Mouse (Mus musculus): Measurements from ENCODE around the gene Nfya. TPM values are rescaled to one million over a fixed set of nuclear protein-coding genes. Genes with fewer than 3 reads are reported as not detected.

Gene Nfya
- total RNA-seq, 2 experiments from 2014 or later = 5.4 to 7.3 TPM

DNA sequence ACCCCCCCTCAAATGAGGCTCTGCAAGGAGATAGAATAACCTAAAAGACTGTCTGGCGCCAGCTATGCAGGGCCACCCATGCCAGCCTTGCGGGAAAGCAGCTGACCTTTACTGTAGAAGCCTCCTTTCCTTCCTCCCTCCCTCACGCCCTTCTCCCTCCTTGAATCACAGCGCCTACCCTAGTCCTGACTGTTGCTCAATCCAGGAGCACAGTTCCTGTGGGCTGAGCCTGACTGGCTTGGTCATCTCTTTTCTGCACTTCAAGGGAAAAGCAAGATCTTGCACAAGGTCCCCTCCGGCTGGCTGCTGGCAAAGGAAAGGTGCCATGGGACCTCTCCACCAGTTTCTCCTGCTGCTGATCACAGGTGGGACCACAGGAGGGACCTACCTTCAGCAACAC is 63.5 kb downstream of the Nfya start, which contains the start of gene Trem2:
Gene Trem2, plus strand, starts transcription at position 171 of the 400 bp plus-strand sequence.
- no peak for DNase-seq (ENCODE audit: low spot score)

DNA sequence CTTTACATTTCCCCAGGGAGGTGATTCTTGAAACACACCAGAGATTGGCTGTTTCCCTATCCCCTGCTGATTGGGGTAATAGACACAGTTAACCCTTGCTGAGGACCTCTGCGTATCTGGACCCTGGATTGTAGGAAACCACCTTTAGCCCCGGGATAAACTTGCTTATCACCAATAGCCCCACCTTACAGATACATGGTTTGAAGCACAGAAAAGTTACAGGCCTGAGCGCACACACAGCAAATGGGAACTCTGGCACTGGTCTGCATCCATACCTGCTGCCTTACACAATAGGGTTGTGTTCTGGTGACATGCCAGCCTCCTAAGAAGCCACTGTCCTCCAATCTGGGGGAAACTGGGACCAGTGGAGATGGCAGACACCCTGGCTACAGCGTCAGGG is 63.9 kb downstream of the Nfya start:
- no peak for DNase-seq (ENCODE audit: low spot score)

DNA sequence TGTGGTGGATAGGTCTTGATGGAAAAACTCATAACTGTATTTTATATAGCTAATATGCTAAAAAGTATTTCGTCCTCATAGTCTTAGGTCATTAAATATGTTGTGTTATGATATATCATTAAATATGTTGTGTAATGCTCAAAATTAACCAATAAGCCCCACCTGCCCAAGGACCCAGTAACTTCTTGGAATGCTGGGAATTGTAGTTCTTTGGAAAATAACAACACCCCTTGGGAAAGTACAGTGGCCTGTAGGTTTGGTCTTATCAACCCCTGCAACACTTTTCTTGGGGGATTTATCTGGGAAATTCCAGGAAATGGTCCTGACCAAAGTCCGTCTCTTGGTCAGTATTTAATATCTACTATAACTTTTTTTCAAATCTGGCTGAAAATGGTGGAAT is 66.6 kb downstream of the Nfya start:
- no peak for DNase-seq (ENCODE audit: low spot score)

DNA sequence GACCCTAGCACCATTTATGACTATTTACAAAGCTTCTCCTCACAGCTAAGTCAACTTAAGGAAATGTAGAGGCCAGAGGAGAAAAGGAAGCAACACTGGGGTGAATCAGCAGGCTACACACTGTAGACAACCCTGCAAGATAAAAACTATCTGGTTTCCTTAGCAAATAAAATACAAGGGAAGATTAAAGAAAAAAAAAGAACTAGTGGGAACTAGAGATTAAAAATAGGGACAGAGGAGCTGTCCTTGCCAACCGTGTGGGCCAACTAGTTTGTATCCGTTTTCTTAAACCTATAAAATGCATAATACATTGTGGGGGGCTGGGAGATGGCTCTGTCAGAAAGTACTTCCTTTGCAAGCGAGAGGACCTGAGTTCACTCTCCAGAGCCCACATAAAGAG is 67.8 kb downstream of the Nfya start:
- DNase-seq (ENCODE audit: low spot score) = no peak

DNA sequence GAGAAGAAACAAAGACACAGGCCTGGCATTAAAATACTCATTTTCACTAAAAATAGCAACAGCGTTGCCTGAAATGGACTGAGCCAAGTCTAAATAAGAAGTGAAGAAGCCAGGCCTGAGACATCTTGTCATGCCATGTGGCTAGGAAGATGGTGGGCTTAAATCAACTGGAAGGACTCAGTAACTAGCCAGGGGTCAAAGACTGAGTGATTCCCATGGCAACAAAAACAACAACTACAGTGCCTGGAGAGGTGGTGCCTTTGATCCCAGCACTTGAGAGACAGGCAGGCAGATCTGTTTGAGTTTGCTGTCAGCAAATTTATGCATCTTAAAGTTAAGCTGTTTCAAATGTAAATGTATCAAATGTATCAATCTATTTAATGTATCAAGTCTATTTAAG is 69.4 kb downstream of the Nfya start:
- DNase-seq (ENCODE audit: low spot score) = no peak

Other genes starting within 250 kb of the Nfya start
- gene A530064D06Rik, start 242.6 kb downstream of the Nfya start, total RNA-seq (2021) = not detected
- not detected for gene Trem1, start 177.1 kb downstream of the Nfya start, total RNA-seq (2021)
- not detected for gene Trem3, start 162.1 kb downstream of the Nfya start, total RNA-seq (2021)
- gene Treml4, start 145.6 kb downstream of the Nfya start, total RNA-seq (2021) = not detected
- gene Treml2, start 110.4 kb downstream of the Nfya start, total RNA-seq (2021) = under 1 TPM in 1 of 2 experiments, not detected in 1; 0.12 TPM
- under 1 TPM in 1 of 2 experiments, not detected in 1; 0.05 TPM for gene B430306N03Rik, start 93.8 kb downstream of the Nfya start, total RNA-seq (2021)
- under 1 TPM in 1 of 2 experiments, not detected in 1; 0.97 TPM for gene Trem2, start 63.5 kb downstream of the Nfya start, total RNA-seq (2021)
- gene Treml1, start 50.0 kb downstream of the Nfya start, total RNA-seq (2021) = under 1 TPM in 1 of 2 experiments, not detected in 1; 0.19 TPM
- gene Oard1, start 108 bp upstream of the Nfya start, total RNA-seq (2021) = 10 to 100 TPM; 12.3 to 17.4 TPM
- gene Apobec2, start 23.0 kb upstream of the Nfya start, total RNA-seq (2021) = 100 to 1,000 TPM; 411 to 558 TPM
- not detected for gene Tspo2, start 41.6 kb upstream of the Nfya start, total RNA-seq (2021)
- not detected for gene Unc5cl, start 45.0 kb upstream of the Nfya start, total RNA-seq (2021)